Mouse (Mus musculus): ENCODE data around the gene 1700001F09Rik. TPM values are rescaled to one million over a fixed set of nuclear protein-coding genes. Genes with fewer than 3 reads are reported as not detected.
"Not testable (repeated sequence)": the region's sequence is repeated elsewhere in the genome, so short reads cannot be mapped to it uniquely, and the experiment has no call there.

The 1700001F09Rik gene
- polyA plus RNA-seq (2016; fragmentation: Nextera tagmentation; extraction: Ambion mirVana), result not detected in 2 replicates

GRCm38 (mm10) chr14:43347711-43348110, at the start of gene 1700001F09Rik:
1700001F09Rik (minus strand) TSS chr14:43347811.
- H3K27ac ChIP-seq (replicated peaks); H3K36me3 ChIP-seq; H3K4me1 ChIP-seq; DNase-seq (ENCODE audit: low spot score); H3K4me3 ChIP-seq; H3K27me3 ChIP-seq (ENCODE audit: low read depth, poor library complexity, severe bottlenecking); H3K9me3 ChIP-seq (replicated peaks): not testable (repeated sequence)

- H3K4me3 ChIP-seq; H3K4me1 ChIP-seq; H3K9me3 ChIP-seq (replicated peaks); H3K27me3 ChIP-seq (ENCODE audit: low read depth, poor library complexity, severe bottlenecking); H3K27ac ChIP-seq (replicated peaks); H3K36me3 ChIP-seq; DNase-seq (ENCODE audit: low spot score): not testable (repeated sequence)
- 90% methylated on average over 11 of the region's 11 CpGs for WGBS
Observed at GRCm38 (mm10) chr14:43361713-43362112, 14.1 kb upstream of the 1700001F09Rik start.

GRCm38 (mm10) chr14:43359246-43359645, 11.6 kb upstream of the 1700001F09Rik start:
- DNase-seq (ENCODE audit: low spot score); H3K4me3 ChIP-seq; H3K9me3 ChIP-seq (replicated peaks); H3K27me3 ChIP-seq (ENCODE audit: low read depth, poor library complexity, severe bottlenecking); H3K4me1 ChIP-seq; H3K36me3 ChIP-seq; H3K27ac ChIP-seq (replicated peaks): not testable (repeated sequence)
- 65% methylated on average over 1 of the region's 1 CpGs for WGBS

GRCm38 (mm10) chr14:43357496-43357895, 9.9 kb upstream of the 1700001F09Rik start:
- H3K27me3 ChIP-seq (ENCODE audit: low read depth, poor library complexity, severe bottlenecking); H3K36me3 ChIP-seq; H3K4me1 ChIP-seq; DNase-seq (ENCODE audit: low spot score); H3K27ac ChIP-seq (replicated peaks); H3K4me3 ChIP-seq; H3K9me3 ChIP-seq (replicated peaks): not testable (repeated sequence)

GRCm38 (mm10) chr14:43352944-43353343, 5.3 kb upstream of the 1700001F09Rik start:
- WGBS, result 82% methylated on average over 2 of the region's 2 CpGs
- not testable (repeated sequence) for H3K9me3 ChIP-seq (replicated peaks); DNase-seq (ENCODE audit: low spot score); H3K36me3 ChIP-seq; H3K4me1 ChIP-seq; H3K27ac ChIP-seq (replicated peaks); H3K27me3 ChIP-seq (ENCODE audit: low read depth, poor library complexity, severe bottlenecking); H3K4me3 ChIP-seq

- not testable (repeated sequence) for H3K27me3 ChIP-seq (ENCODE audit: low read depth, poor library complexity, severe bottlenecking); H3K9me3 ChIP-seq (replicated peaks); DNase-seq (ENCODE audit: low spot score); H3K4me1 ChIP-seq; H3K4me3 ChIP-seq; H3K27ac ChIP-seq (replicated peaks); H3K36me3 ChIP-seq
- 64% methylated on average over 1 of the region's 1 CpGs for WGBS
Observed at GRCm38 (mm10) chr14:43337646-43338045, 10.0 kb downstream of the 1700001F09Rik start.

- H3K9me3 ChIP-seq (replicated peaks); H3K36me3 ChIP-seq; H3K4me3 ChIP-seq; H3K27me3 ChIP-seq (ENCODE audit: low read depth, poor library complexity, severe bottlenecking); H3K4me1 ChIP-seq; H3K27ac ChIP-seq (replicated peaks); DNase-seq (ENCODE audit: low spot score): not testable (repeated sequence)
- 90% methylated on average over 10 of the region's 11 CpGs for WGBS
Observed at GRCm38 (mm10) chr14:43331362-43331880, 16.2 kb downstream of the 1700001F09Rik start.

- H3K4me3 ChIP-seq; DNase-seq (ENCODE audit: low spot score); H3K27me3 ChIP-seq (ENCODE audit: low read depth, poor library complexity, severe bottlenecking); H3K36me3 ChIP-seq; H3K9me3 ChIP-seq (replicated peaks); H3K4me1 ChIP-seq; H3K27ac ChIP-seq (replicated peaks): not testable (repeated sequence)
- 86% methylated on average over 1 of the region's 2 CpGs for WGBS
Observed at GRCm38 (mm10) chr14:43328603-43329002, 19.0 kb downstream of the 1700001F09Rik start.

- DNase-seq (ENCODE audit: low spot score); H3K27me3 ChIP-seq (ENCODE audit: low read depth, poor library complexity, severe bottlenecking); H3K36me3 ChIP-seq: not testable (repeated sequence)
Observed at GRCm38 (mm10) chr14:43319516-43319915, 28.1 kb downstream of the 1700001F09Rik start.

GRCm38 (mm10) chr14:43293503-43293902, 54.1 kb downstream of the 1700001F09Rik start, which contains the start of gene Gm8127:
Gm8127 (minus strand) TSS chr14:43293832.
- WGBS, result 86% methylated on average over 3 of the region's 3 CpGs
- DNase-seq (ENCODE audit: low spot score), result not testable (repeated sequence)

More at GRCm38 (mm10) chr14:43319516-43319915, 28.1 kb downstream of the 1700001F09Rik start:
- H3K9me3 ChIP-seq (replicated peaks); H3K27ac ChIP-seq (replicated peaks); H3K4me1 ChIP-seq; H3K4me3 ChIP-seq: not testable (repeated sequence)

More at GRCm38 (mm10) chr14:43293503-43293902, 54.1 kb downstream of the 1700001F09Rik start, which contains the start of gene Gm8127:
- not testable (repeated sequence) for H3K27ac ChIP-seq (replicated peaks); H3K4me3 ChIP-seq; H3K9me3 ChIP-seq (replicated peaks); H3K36me3 ChIP-seq; H3K4me1 ChIP-seq; H3K27me3 ChIP-seq (ENCODE audit: low read depth, poor library complexity, severe bottlenecking)

Other genes starting within 250 kb of the 1700001F09Rik start
- not detected in 2 replicates for gene Gm8104, start 247.2 kb downstream of the 1700001F09Rik start, polyA plus RNA-seq (2016; fragmentation: Nextera tagmentation; extraction: Ambion mirVana)
- not detected in 2 replicates for gene Gm7233, start 167.9 kb downstream of the 1700001F09Rik start, polyA plus RNA-seq (2016; fragmentation: Nextera tagmentation; extraction: Ambion mirVana)
- not detected in 2 replicates for gene Gm8122, start 112.5 kb downstream of the 1700001F09Rik start, polyA plus RNA-seq (2016; fragmentation: Nextera tagmentation; extraction: Ambion mirVana)
- not detected in 2 replicates for gene Gm8126, start 89.2 kb downstream of the 1700001F09Rik start, polyA plus RNA-seq (2016; fragmentation: Nextera tagmentation; extraction: Ambion mirVana)
- not detected in 2 replicates for gene Gm9732, start 72.8 kb downstream of the 1700001F09Rik start, polyA plus RNA-seq (2016; fragmentation: Nextera tagmentation; extraction: Ambion mirVana)
- not detected in 2 replicates for gene Gm8127, start 54.0 kb downstream of the 1700001F09Rik start, polyA plus RNA-seq (2016; fragmentation: Nextera tagmentation; extraction: Ambion mirVana)
- gene Gm8138, start 68.5 kb upstream of the 1700001F09Rik start, polyA plus RNA-seq (2016; fragmentation: Nextera tagmentation; extraction: Ambion mirVana), result not detected in 2 replicates
- gene Gm5799, start 195.8 kb upstream of the 1700001F09Rik start, polyA plus RNA-seq (2016; fragmentation: Nextera tagmentation; extraction: Ambion mirVana), result not detected in 2 replicates
- not detected in 2 replicates for gene Gm17654, start 231.3 kb upstream of the 1700001F09Rik start, polyA plus RNA-seq (2016; fragmentation: Nextera tagmentation; extraction: Ambion mirVana)